Mouse (Mus musculus) olfactory bulb, adult 2 months (tissue): ENCODE data around the gene Shroom2.

ENCODE experiments used
- CTCF ChIP-seq: fragments of 200-500 bp; IDR thresholded peaks from 2 replicates; pipeline ENCODE4 v1.5.1; 2012; ENCODE audit warnings: low read depth, mild to moderate bottlenecking, low read length, moderate library complexity; ENCODE audit not compliant: insufficient read depth
- POLR2A ChIP-seq: fragments of 200-500 bp; IDR thresholded peaks from 2 replicates; pipeline ENCODE4 v1.6.1; 2012; ENCODE audit warnings: mild to moderate bottlenecking, low read depth, low read length, moderate library complexity; ENCODE audit not compliant: insufficient read depth

GRCm38 (mm10) chrX:152635397-152635796 lies 133.9 kb downstream of the Shroom2 start:
- TF ChIP-seq POLR2A = no peak
- no peak for TF ChIP-seq CTCF
